Comparison of ENCODE assay signal across 8 mouse cellular contexts in the genomic region with DNA sequence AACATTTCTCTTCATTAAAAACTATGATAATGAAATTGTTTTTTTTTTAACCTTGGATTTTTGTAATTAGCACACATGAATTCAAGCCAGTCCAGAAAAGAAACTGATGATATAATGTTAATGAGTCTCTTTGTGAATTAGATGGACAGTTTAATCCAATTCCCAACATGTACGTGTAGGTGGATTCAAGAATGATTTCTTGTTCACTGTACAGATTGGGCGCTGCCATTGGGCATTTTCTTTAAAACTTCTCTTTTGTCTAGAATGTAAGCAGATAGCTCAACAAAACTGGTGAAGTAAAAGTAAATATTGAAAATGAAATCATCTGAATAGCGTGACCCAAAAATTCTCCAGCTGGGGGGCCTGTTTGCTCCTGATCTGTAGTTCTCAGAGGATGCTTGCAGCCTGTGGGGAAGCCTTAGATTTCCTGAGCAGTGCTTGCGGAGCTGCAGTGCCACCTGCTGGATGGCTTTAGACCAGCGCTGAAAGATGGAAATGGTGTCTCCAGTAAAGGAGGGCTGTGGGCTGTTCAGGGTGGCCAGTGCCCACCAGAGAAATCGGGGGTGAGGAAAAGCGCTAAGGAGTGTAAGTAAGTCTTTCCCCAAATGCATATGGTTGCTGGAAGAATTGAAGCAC. TPM values are rescaled to one million over a fixed set of nuclear protein-coding genes. Genes with fewer than 3 reads are reported as not detected.
DNase-seq lines count a peak whose midpoint lies in the region; ATAC-seq lines count a peak whose summit lies in the region.

No protein-coding gene starts in this region.

- H3K27ac ChIP-seq in heart, embryonic 10.5 days = no peak overlapping the region
- no peak overlapping the region for H3K27ac ChIP-seq in limb, embryonic 13.5 days

- no peaks in the 10 kb centered on the region for H3K4me1 ChIP-seq in heart, embryonic 10.5 days
- no peaks in the 10 kb centered on the region for H3K4me1 ChIP-seq in limb, embryonic 13.5 days

- H3K4me2 ChIP-seq in limb, embryonic 13.5 days (replicated peaks) = no peak overlapping the region

- H3K9me3 ChIP-seq in heart, embryonic 10.5 days = no peaks in the 10 kb centered on the region
- no peaks in the 10 kb centered on the region for H3K9me3 ChIP-seq in limb, embryonic 13.5 days

- peaks cover 54% of the 10 kb centered on the region for H3K36me3 ChIP-seq in heart, embryonic 10.5 days
- peaks cover 57% of the 10 kb centered on the region for H3K36me3 ChIP-seq in limb, embryonic 13.5 days

- no peak overlapping the region for H3K4me3 ChIP-seq in heart, embryonic 10.5 days
- H3K4me3 ChIP-seq in limb, embryonic 13.5 days = no peak overlapping the region

- H3K27me3 ChIP-seq in heart, embryonic 10.5 days (ENCODE audit: insufficient read depth, poor library complexity, severe bottlenecking) = no peaks in the 10 kb centered on the region
- H3K27me3 ChIP-seq in limb, embryonic 13.5 days = no peaks in the 10 kb centered on the region

- peak; percentile 77 to 92 for DNase-seq in heart, adult 18-20 months
- DNase-seq in heart, embryonic 10.5 days (ENCODE audit: low spot score) = no peak
- DNase-seq in embryo, embryonic 11.5 days (ENCODE audit: low read depth, low spot score) = peak; percentile 61
- DNase-seq in gastrocnemius, postnatal 4 days (ENCODE audit: low spot score in 2 of 2) = peak; percentile 61 to 82
- DNase-seq in kidney, adult 9 months = peak; percentile 84
- peak; percentile 5 to 60 for DNase-seq in monocyte, adult 2 months (ENCODE audit: low read depth in 1 of 2, low spot score in 2 of 2)
- peak; percentile 34 to 69 for DNase-seq in spleen, postnatal 14 days (ENCODE audit: low spot score in 2 of 2)

- no peak overlapping the region for H3K9ac ChIP-seq in limb, embryonic 13.5 days

- WGBS in heart, embryonic 10.5 days = 42% methylated on average over 7 of the region's 7 CpGs
- WGBS in limb, embryonic 13.5 days = 44% methylated on average over 7 of the region's 7 CpGs

- peak; percentile 76; the same call in 1 of the 2 replicates for ATAC-seq in limb, embryonic 13.5 days (ENCODE audit: low FRiP score, low read depth)

RNA-seq across cellular contexts. Expression of a gene that starts 59.2 kb away (rescaled TPM):
- 10 to 100 TPM; 13.6 to 14.4 TPM for total RNA-seq in heart, adult 18-20 months (2021)
- 6.7 and 7.0 TPM in 2 replicates for polyA plus RNA-seq in heart, embryonic 10.5 days (2016; fragmentation: Nextera tagmentation; extraction: Ambion mirVana)
- 10 to 100 TPM; 37.0 to 40.3 TPM for total RNA-seq in gastrocnemius, postnatal 4 days (2021)
- polyA plus RNA-seq in limb, embryonic 13.5 days (2015; fragmentation: Nextera tagmentation; extraction: Ambion mirVana) = 15.7 and 17.0 TPM in 2 replicates
